Mouse (Mus musculus): ENCODE measurements around the gene Fzd7.

The Fzd7 gene

GRCm38 (mm10) chr1:59502355-59502754 lies 20.1 kb downstream of the Fzd7 start:
- in situ Hi-C loops (cut with MboI, MseI) = no loop called here

- in situ Hi-C loops (cut with MboI, MseI) = no loop called here
Observed at GRCm38 (mm10) chr1:59503659-59504301, 21.6 kb downstream of the Fzd7 start.

DNA sequence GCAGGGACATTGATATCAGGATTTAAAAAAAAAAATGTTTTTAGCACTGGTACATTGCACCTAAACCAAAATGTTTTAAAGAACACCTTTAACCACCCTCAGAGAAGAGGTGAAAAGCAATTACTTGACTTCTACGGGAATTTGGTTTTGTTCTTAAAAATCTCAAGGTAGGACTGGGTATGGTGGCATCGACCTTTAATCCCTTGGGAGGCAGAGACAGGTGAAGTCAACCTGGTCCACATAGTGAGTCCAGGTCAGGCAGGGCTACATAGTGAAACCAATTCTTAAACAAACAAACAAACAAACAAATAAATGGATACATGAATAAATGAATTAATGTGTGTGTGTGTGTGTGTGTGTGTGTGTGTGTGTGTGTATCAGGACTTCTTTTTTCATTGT lies 22.1 kb downstream of the Fzd7 start:
- in situ Hi-C loops (cut with MboI, MseI) = no loop called here

GRCm38 (mm10) chr1:59508463-59509139 lies 26.4 kb downstream of the Fzd7 start:
- in situ Hi-C loops (cut with MboI, MseI) = no loop called here

- in situ Hi-C loops (cut with MboI, MseI) = no loop called here
Observed at GRCm38 (mm10) chr1:59511566-59512270, 29.5 kb downstream of the Fzd7 start.

DNA sequence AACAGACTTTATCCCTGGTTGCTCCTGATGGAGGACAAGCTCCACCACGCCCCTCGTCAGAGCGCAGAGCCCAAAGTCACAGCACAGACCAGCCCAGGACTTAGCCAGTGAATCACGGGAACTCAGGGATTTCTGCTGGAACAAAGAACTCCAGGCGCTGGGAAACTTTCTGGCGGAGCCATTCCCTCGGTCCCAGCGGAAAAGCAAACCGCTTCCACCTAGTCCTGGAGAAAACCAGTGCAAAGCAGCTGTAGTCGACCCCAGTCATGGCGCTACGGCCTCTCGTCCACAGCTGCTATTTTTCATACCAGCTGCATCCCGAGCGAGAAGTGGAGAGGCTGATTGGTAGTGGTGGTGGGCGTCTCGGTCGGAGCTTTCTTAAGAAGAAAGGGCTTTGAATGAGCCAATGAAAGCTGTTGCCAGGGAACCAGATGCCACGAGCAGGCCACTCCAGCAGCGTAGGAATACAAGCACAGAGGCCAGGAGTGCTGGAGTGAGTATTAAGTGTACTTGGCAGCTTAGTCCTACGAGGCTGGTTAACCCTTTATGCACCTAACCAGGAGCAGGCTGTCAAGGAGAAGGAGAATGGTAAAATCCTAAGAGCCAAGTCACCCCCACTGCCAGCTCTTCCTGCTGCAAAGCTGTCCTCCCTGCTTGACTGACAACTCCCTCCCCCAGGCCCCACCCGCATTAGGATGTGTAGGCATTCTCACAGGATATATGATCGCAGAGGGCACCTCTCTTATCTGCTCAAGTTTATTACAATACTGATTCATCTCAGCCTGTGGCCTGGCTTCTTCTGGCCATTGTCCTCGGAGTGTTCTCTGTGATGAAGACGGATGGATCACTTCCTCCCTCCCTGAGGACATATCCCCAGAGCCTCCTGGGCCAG lies 34.0 kb downstream of the Fzd7 start, which contains the start of gene Gm973:
TSS of gene Gm973 (plus strand) at position 239 of the 892 bp plus-strand sequence.
- in situ Hi-C loops (cut with MboI, MseI) = no loop called here

DNA sequence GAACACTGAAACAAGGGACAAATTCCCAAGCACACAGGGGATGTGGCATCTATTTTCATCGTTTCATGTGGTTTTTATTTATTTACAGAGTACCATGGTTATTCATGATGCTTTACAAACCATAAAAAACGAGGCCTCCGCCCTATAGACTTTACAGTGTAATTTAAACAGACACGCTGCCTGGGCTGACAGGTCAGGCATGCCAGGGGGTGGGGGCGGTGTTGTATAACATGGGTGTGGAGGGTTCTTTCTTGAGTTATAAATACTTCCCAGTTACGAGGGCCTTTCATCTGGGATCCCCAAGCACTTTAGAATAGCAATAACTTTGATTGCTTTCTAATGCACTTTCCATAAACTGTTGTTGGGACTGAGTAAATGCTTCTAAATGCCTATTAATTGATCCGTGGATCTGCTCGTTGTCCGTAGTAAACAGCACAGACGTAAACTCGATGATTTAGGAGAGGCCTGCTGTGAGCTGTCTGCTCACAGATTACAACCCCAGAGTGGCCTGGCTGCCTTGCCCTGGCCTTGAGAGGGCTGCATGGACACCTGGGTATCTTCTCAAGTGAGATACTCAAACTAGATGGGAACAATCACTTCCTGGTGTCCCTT lies 38.1 kb downstream of the Fzd7 start:
- in situ Hi-C loops (cut with MboI, MseI) = no loop called here

- in situ Hi-C loops (cut with MboI, MseI) = no loop called here
Observed at GRCm38 (mm10) chr1:59522456-59522855, 40.2 kb downstream of the Fzd7 start.

DNA sequence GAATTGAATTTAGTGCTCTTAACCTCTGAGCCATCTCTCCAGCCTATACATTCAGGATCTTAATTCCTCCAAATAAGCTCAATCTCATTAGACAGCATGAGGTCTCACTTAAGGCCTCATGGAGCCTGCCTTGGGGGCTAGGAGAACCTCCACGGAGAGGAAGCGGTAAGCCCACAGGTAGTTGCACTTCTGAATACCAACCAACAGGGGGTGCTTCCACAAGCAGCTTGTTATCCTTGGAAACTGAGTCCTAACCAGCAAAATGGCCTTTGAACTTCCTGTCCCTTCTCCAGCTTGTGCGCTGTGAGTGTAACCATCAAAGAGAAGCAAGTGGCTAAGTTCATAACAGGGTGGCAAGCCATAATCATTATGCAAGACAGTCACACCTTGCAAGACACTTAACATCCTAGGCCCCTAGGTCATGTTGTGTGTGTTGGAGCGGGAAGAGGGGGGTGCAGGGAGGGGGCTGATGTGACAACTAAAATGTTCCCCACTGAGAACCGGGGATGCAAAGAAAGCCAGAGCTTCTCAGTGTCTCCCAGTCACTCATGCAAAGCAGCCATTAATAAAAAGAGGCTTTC lies 41.2 kb downstream of the Fzd7 start:
- in situ Hi-C loops (cut with MboI, MseI) = no loop called here

GRCm38 (mm10) chr1:59524071-59524470 lies 41.8 kb downstream of the Fzd7 start:
- in situ Hi-C loops (cut with MboI, MseI) = no loop called here

- in situ Hi-C loops (cut with MboI, MseI) = no loop called here
Observed at GRCm38 (mm10) chr1:59524759-59525158, 42.5 kb downstream of the Fzd7 start.

GRCm38 (mm10) chr1:59527219-59527618 lies 45.0 kb downstream of the Fzd7 start:
- in situ Hi-C loops (cut with MboI, MseI) = no loop called here

- in situ Hi-C loops (cut with MboI, MseI) = no loop called here
Observed at GRCm38 (mm10) chr1:59534976-59535810, 53.0 kb downstream of the Fzd7 start.

Data from T-helper 1 cell (primary cell).